Mouse (Mus musculus): ENCODE measurements around the gene Slc27a1. TPM values are rescaled to one million over a fixed set of nuclear protein-coding genes. Genes with fewer than 3 reads are reported as not detected.

Gene Slc27a1
- polyA plus RNA-seq, 1 experiment from 2014 or later: 81.9 TPM

DNA sequence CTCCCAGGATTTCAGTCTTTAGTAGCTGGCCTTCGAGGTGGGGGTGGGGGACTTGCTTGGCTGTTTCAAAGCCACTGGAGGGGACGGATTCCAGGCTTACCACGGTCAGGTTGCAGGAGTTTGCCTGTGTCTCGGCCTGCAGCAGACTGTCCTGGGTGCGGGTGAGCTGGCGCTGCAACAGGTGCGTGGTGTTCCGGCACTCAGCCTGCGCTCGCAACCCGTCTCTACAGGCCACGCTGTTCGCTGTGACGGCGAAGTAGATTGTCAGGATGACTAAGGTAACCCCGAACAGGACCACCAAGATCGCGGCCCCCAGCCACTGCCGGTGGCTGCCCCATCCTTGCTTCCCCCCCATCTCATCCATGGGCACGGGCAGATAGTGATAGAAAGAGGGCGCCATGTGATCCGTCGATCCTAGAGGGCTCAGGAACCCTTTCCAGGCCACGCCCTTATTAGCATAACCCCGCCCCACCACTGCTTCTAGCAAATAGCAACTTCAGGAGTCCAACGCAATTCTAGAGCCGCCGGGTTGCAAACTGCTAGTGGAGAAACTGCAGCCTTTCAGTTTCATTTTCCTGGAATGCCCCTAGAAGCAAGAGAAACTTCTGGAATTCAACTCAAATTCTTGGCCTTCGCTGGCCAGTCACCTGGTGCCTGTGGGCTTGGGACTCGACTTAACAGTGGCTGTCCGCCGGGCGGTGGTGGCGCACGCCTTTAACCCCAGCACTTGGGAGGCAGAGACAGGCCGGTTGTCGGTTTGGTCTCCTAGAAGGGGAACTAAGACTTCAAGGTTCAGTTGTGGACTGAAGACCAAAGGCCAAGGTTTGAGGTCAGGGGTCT, 31.4 kb upstream of the Slc27a1 start, which contains the start of gene Bst2:
Gene Bst2, minus strand, starts transcription at position 429 of the 840 bp plus-strand sequence.
- H3K9ac ChIP-seq: peak within 1 kb of the TSS; percentile 24; the same call in 1 of the 2 replicates
- WGBS: 4% methylated on average over 37 of the region's 37 CpGs
- H3K27ac ChIP-seq: no peak within 1 kb of the TSS

DNA sequence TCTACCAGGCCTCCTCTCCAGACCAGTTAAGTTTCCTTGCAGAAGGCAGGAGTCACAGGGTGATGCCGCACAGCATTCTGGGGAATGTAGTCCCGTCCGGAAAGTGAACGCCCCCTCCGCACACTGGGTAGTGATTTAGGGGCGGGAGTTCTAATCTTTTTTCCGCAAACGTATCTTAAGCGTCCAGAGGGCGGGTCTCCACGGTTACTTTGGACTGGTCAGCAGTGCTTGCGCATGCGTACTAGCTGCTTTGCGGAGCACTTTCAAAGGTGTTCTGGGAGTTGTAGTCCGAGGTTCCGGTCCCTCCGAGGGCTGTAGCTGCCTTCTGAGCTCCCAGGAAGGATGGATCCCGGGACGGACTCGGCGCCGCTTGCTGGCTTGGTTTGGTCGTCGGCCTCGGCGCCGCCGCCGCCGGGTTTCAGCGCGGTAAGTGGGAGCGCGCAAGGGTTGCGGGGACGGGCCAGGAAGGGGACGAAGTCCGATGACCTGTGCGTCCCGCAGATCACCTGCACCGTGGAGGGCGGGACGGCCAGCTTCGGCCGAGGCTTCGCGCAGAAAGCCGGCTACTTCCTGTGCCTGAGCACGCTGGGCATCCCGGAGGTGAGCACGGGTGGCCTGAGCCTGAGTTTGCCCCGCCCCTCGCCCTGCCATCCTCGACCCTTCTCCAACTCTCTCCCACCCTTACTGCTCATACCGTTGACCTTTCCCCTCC, 25.9 kb upstream of the Slc27a1 start, which contains the start of gene Mvb12a:
Gene Mvb12a, plus strand, starts transcription at position 291 of the 712 bp plus-strand sequence.
- peak within 1 kb of the TSS; percentile 91 for H3K9ac ChIP-seq
- peak within 1 kb of the TSS; percentile 79 for H3K27ac ChIP-seq
- WGBS: under 1% methylated on average over 55 of the region's 55 CpGs
- peaks cover 9% of the 10 kb centered on the region for H3K4me1 ChIP-seq (replicated peaks)
- peak within 1 kb of the TSS; percentile 87 for H3K4me3 ChIP-seq
- H3K9me3 ChIP-seq: no peaks in the 10 kb centered on the region
- H3K27me3 ChIP-seq: peaks cover 13% of the 10 kb centered on the region
- peaks cover 26% of the 10 kb centered on the region for H3K36me3 ChIP-seq
- peak within 1 kb of the TSS; percentile 76 for H3K4me2 ChIP-seq
- peak; percentile 94 for ATAC-seq (ENCODE audit: low FRiP score)

More for the DNA sequence above, 31.4 kb upstream of the Slc27a1 start, which contains the start of gene Bst2:
- peaks cover 34% of the 10 kb centered on the region for H3K27me3 ChIP-seq
- H3K9me3 ChIP-seq: no peaks in the 10 kb centered on the region
- peaks cover 10% of the 10 kb centered on the region for H3K4me1 ChIP-seq (replicated peaks)
- no peaks in the 10 kb centered on the region for H3K36me3 ChIP-seq
- H3K4me3 ChIP-seq: peak within 1 kb of the TSS; percentile 28
- peak within 1 kb of the TSS; percentile 52 for H3K4me2 ChIP-seq
- ATAC-seq (ENCODE audit: low FRiP score): 0 out of 2 replicates have a peak, but pooled peaks have one; percentile 41

DNA sequence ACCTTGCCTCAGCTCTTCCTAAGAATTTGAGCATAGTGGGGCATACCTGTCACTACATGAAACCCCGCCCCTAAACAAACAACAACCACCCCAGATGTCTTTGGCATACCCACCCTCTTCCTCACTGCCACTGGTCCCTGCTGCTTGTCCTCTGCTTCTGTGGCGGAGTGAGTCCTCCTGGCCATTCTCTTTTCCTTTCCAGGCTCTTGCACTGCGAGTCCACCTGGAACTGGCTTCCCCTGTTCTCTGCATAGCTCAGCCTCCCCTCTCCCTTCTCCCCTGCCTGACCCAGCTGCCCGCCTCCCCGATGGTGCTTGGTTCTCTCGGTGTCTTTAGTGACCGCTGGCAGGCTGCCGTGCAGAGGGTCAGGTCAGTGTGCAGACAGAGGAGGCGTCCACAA, 24.9 kb upstream of the Slc27a1 start:
- Histone ChIP-seq H3K4me2 (peak overlapping the region; percentile 76), H3K27me3 (0 out of 2 replicates have a peak, but pooled peaks cover 4% of the 10 kb centered on the region), H3K36me3 (peaks cover 34% of the 10 kb centered on the region), H3K4me1 (replicated peaks) (peaks cover 9% of the 10 kb centered on the region), H3K4me3 (peak overlapping the region; percentile 87), H3K27ac (no peak overlapping the region), H3K9ac (peak overlapping the region; percentile 91), H3K9me3 (no peaks in the 10 kb centered on the region)
- WGBS: 90% methylated on average over 9 of the region's 9 CpGs
- no peak for ATAC-seq (ENCODE audit: low FRiP score)

DNA sequence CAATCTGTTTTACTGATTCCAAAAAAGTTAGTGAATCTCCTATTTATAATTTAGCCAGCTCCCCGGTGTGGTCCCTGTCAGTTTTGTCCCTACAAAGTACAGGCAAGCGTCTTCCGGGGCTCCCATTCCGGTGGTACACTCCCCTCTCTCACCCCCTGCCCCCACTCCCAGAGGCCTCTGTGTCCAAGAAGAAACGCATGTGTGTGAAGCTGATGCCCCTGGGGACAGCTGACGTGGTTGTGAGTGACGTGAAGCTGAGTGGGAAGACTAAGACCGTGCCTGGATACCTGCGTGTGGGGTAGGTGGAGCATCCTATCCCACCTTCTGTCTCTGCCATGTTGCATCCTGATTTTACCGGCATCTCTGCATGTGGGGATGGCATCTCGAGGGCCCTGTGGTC, 23.6 kb upstream of the Slc27a1 start:
- Histone ChIP-seq H3K9ac (no peak overlapping the region), H3K36me3 (peaks cover 41% of the 10 kb centered on the region), H3K4me2 (no peak overlapping the region), H3K9me3 (no peaks in the 10 kb centered on the region), H3K27me3 (no peaks in the 10 kb centered on the region), H3K4me3 (no peak overlapping the region), H3K4me1 (replicated peaks) (peaks cover 9% of the 10 kb centered on the region), H3K27ac (no peak overlapping the region)
- ATAC-seq (ENCODE audit: low FRiP score): no peak
- WGBS: 92% methylated on average over 11 of the region's 11 CpGs

DNA sequence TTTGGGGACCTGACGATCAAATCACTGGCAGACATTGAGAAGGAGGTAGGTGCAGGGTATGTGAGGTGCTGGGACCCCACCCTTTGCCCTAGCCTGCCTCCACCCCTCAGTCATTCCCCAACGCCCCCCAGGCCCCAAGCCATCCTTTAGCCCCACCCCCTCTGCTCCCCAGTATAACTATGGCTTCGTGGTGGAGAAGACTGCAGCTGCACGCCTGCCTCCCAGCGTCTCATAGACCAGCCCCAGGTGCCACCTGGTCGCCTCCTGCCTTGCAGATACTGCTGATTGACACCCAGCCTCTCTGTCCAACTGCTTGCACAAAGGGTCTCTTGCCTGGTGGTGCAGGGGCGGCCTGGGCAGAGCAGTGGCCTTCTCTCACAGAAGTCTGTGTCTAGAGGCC, 21.1 kb upstream of the Slc27a1 start:
- H3K9me3 ChIP-seq: no peaks in the 10 kb centered on the region
- H3K27ac ChIP-seq: no peak overlapping the region
- no peaks in the 10 kb centered on the region for H3K27me3 ChIP-seq
- peaks cover 41% of the 10 kb centered on the region for H3K36me3 ChIP-seq
- no peak overlapping the region for H3K4me3 ChIP-seq
- peaks cover 9% of the 10 kb centered on the region for H3K4me1 ChIP-seq (replicated peaks)
- H3K4me2 ChIP-seq: no peak overlapping the region
- no peak for ATAC-seq (ENCODE audit: low FRiP score)
- WGBS: 86% methylated on average over 7 of the region's 7 CpGs
- no peak overlapping the region for H3K9ac ChIP-seq

DNA sequence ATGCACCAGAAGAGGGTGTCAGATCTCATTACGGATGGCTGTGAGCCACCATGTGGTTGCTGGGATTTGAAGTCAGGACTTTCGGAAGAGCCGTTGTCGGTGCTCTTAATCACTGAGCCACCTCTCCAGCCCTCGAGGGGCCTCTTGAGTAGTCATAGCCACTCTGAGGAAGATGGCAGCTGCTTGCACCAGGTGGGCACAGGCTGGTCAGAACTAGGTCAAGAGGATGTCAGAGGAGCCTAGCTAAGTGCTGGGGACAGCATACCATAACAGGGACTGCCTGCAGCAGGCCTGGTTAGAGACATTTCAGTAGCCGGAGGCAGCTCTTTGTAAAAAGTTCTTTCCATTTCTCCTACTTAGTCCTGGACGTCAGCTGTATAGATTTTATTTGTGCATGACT, 17.9 kb upstream of the Slc27a1 start:
- Histone ChIP-seq H3K9ac (no peak overlapping the region), H3K27ac (no peak overlapping the region), H3K4me1 (replicated peaks) (no peaks in the 10 kb centered on the region), H3K36me3 (peaks cover 33% of the 10 kb centered on the region), H3K9me3 (no peaks in the 10 kb centered on the region), H3K4me3 (no peak overlapping the region), H3K4me2 (no peak overlapping the region), H3K27me3 (peaks cover 21% of the 10 kb centered on the region)
- ATAC-seq (ENCODE audit: low FRiP score): no peak
- WGBS: 73% methylated on average over 7 of the region's 7 CpGs

DNA sequence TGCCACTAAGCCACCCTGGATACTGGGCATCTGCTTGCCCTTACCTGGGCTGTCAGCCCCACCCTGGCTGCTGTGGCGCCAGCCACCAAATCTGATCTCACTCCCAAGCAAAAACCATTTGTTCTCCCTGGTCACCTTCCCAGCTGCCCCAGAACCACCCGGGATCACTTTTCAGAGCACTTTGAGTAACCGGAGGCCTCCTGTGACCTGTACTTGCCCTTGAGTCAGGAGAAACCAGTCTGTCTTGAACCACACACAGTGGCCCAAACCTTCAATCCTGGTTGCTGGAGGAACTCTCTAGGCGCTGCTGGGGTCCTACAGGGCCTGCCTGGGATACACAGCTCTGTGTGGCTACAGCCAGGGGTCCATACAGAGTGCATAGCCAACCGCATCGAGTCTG, 15.9 kb upstream of the Slc27a1 start:
- Histone ChIP-seq H3K4me1 (replicated peaks) (no peaks in the 10 kb centered on the region), H3K36me3 (peaks cover 15% of the 10 kb centered on the region), H3K27ac (no peak overlapping the region), H3K27me3 (peaks cover 41% of the 10 kb centered on the region), H3K4me3 (no peak overlapping the region), H3K9ac (no peak overlapping the region), H3K9me3 (no peaks in the 10 kb centered on the region), H3K4me2 (no peak overlapping the region)
- 78% methylated on average over 6 of the region's 6 CpGs for WGBS
- no peak for ATAC-seq (ENCODE audit: low FRiP score)

DNA sequence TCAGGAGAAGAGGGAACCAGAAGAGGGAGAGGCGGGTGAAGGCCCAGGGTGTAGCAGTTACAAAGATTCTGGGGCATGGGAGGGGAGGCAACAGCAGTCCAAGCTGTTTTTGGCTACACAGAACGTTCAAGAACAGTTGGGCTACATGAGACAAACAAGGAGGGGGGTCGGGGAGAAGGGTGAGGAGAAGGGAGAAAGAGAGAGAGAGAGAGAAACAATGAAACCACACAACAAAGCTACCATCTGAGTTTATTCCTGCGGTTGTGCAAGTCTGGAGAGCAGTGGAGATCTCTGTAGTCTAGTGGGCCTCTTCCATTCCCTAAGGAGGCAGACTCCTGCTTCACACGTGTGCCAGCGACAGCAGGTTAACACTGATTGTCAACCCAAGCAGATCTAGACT, 14.7 kb upstream of the Slc27a1 start:
- 67% methylated on average over 6 of the region's 6 CpGs for WGBS

DNA sequence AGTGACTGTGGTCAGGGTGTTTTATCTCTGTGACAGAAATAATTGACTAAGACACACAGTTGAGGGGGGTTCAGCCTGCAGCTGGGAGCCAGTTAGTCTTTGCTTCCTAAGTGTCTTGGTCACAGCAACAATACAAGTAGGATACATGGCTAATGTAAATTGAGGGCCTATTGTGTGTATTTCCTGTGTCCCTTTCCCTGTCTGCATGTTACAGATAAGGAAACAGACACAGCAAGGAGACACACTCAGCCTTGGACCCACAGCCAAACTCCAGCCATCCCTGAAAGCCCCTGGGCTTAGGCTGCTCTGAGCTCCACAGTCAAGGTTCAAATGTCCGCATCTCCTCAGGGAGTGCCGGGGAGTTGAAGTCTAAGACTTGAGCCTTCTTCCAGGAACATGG, 14.0 kb upstream of the Slc27a1 start:
- ATAC-seq (ENCODE audit: low FRiP score): no peak
- Histone ChIP-seq H3K36me3 (no peaks in the 10 kb centered on the region), H3K4me3 (no peak overlapping the region), H3K27me3 (peaks cover 59% of the 10 kb centered on the region), H3K9ac (no peak overlapping the region), H3K4me1 (replicated peaks) (peaks cover 11% of the 10 kb centered on the region; the same call in 1 of the 2 replicates), H3K9me3 (no peaks in the 10 kb centered on the region), H3K27ac (no peak overlapping the region), H3K4me2 (no peak overlapping the region)
- 95% methylated on average over 2 of the region's 2 CpGs for WGBS

More for the DNA sequence above, 14.7 kb upstream of the Slc27a1 start:
- no peak overlapping the region for H3K4me2 ChIP-seq
- no peak overlapping the region for H3K4me3 ChIP-seq
- H3K27me3 ChIP-seq: peaks cover 53% of the 10 kb centered on the region
- peaks cover 8% of the 10 kb centered on the region; the same call in 1 of the 2 replicates for H3K4me1 ChIP-seq (replicated peaks)
- no peak overlapping the region for H3K9ac ChIP-seq
- 0 out of 2 replicates have a peak, but pooled peaks cover 5% of the 10 kb centered on the region for H3K36me3 ChIP-seq
- no peak for ATAC-seq (ENCODE audit: low FRiP score)
- H3K27ac ChIP-seq: no peak overlapping the region
- no peaks in the 10 kb centered on the region for H3K9me3 ChIP-seq

DNA sequence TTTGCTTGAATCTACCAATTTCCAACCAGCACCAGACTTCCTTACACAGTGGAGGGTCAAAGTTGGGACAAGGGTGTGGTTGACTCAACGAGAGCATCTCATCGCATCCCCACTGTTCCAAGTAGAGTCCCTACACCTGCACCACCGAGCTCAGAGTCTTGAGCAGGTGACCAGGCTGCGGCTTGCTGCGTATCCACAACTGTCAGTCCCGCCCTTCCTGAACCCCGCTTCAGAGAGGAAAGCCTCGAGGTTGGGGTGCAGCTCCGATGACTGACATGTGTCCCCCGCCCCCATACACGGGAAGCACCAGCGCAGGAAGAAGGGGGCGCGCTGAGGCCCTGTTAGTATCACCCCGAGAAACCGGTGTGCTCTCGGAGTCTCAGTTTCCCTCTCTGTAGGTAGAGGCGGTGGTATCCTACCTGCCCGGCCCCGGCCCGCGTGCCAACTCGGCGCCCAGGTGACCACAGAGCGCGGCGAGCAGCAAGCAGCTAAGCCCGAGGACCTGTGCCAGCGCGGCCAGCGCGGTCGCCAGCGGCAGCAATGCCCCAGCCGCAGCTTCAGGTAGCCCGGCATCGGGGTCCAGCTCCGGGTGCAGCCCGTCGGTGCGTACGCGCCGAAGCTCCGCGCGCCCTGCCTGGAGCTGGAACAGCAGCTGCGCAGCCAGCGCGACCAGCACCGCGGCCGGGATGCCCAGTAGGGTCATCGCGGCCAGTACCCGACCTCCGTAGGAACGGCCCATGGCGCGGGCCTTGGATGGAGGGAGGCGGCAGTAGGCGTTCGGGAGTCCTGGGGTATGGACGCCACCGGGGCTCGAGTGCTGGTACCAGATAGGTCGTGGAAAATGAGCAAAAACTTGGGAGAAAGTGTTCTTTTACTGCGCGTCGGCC, 10.4 kb upstream of the Slc27a1 start, which contains the start of gene Tmem221:
Gene Tmem221, minus strand, starts transcription at position 801 of the 887 bp plus-strand sequence.
- peak within 1 kb of the TSS; percentile 39; the same call in 1 of the 2 replicates for H3K9ac ChIP-seq
- peak within 1 kb of the TSS; percentile 45 for H3K4me2 ChIP-seq
- no peaks in the 10 kb centered on the region for H3K36me3 ChIP-seq
- peaks cover 18% of the 10 kb centered on the region for H3K4me1 ChIP-seq (replicated peaks)
- no peaks in the 10 kb centered on the region for H3K9me3 ChIP-seq
- H3K27ac ChIP-seq: no peak within 1 kb of the TSS
- no peak for ATAC-seq (ENCODE audit: low FRiP score)
- peak within 1 kb of the TSS; percentile 25 for H3K4me3 ChIP-seq
- 4% methylated on average over 70 of the region's 70 CpGs for WGBS
- H3K27me3 ChIP-seq: peaks cover 96% of the 10 kb centered on the region

DNA sequence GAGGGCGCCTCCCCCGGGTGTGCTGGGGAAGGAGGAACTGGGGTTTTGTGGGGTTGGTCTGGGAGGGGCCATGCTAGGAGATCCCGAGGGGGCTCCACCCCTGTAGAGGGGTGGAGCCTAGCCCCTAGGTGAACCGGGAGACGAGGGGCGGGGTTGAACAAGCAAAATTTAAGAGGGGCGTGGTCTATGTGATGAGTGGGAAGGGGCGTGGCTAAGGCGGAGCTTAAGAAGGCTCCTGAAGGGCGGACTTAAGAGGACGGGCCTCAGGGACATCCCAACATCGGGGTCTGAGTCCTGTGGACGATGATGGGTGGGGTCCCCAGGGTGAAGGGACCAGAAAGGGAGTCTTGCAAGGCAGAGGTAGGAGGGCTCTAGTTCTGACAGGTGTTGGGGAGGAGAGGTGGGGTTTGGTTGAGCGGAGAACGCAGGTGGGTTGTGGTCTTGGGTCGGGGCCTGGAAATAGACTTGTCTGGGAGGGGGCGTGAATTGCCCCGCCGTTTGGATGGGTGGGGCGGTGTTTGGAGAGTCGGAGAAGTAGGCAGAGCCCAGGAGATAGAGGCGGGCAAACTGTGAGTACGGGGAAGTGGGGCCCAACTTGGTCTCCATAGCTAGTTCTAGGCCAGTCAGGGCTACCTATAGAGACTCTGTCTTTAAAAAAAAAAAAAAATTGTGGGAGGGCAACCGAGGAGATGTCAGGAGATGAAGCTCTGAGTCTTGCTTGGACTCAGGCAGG, 9.6 kb upstream of the Slc27a1 start:
- Histone ChIP-seq H3K4me1 (replicated peaks) (peaks cover 18% of the 10 kb centered on the region), H3K27me3 (peaks cover 99% of the 10 kb centered on the region), H3K9me3 (0 out of 2 replicates have a peak, but pooled peaks cover 2% of the 10 kb centered on the region), H3K27ac (no peak overlapping the region), H3K4me2 (peak overlapping the region; percentile 45), H3K4me3 (peak overlapping the region; percentile 25), H3K36me3 (no peaks in the 10 kb centered on the region), H3K9ac (0 out of 2 replicates have a peak overlapping the region, but pooled peaks have one; percentile 39)
- 2% methylated on average over 24 of the region's 24 CpGs for WGBS
- ATAC-seq (ENCODE audit: low FRiP score): no peak

Measured in hindbrain, embryonic 13.5 days (tissue).